Mouse (Mus musculus) CH12.LX (cell line): ENCODE measurements around the gene Gse1. TPM values are rescaled to one million over a fixed set of nuclear protein-coding genes. Genes with fewer than 3 reads are reported as not detected.

ENCODE experiments used
- DNase-seq: peaks from one replicate; pipeline ENCODE4 v3.0.0-alpha.2; 2013; ENCODE audit errors: extremely low read depth
- H3K27ac ChIP-seq: 2 replicates; pipeline ENCODE4 v1.5.1; 2012; ENCODE audit warnings: low read depth, mild to moderate bottlenecking, control low read depth, moderate library complexity; ENCODE audit not compliant: insufficient read depth
- H3K27me3 ChIP-seq: replicated peaks from 2 replicates; pipeline ENCODE3; 2012; ENCODE audit warnings: inconsistent platforms
- H3K36me3 ChIP-seq, 2 experiments: replicated peaks in 1 of 2; 2 replicates each; pipeline versions ENCODE3 to v1.6.1; 2012; ENCODE audit warnings: inconsistent platforms in 1 of 2, low read length in 1 of 2, mild to moderate bottlenecking in 1 of 2, mixed read lengths in 1 of 2, moderate library complexity in 1 of 2; ENCODE audit not compliant: control insufficient read depth in 1 of 2, insufficient read depth in 1 of 2
- H3K4me1 ChIP-seq, 2 experiments: 2 replicates each; pipeline ENCODE4 v1.6.1; 2012; ENCODE audit warnings: inconsistent platforms in 1 of 2, moderate library complexity in 1 of 2; ENCODE audit not compliant: insufficient read depth in 2 of 2, control insufficient read depth in 1 of 2
- H3K4me2 ChIP-seq: 2 replicates; pipeline ENCODE4 v1.6.1; 2012; ENCODE audit warnings: low read depth, mild to moderate bottlenecking, control low read depth; ENCODE audit not compliant: poor library complexity, insufficient read depth, severe bottlenecking
- H3K4me3 ChIP-seq, 3 experiments: fragments of 150-350 bp in 1 of 3; sonication (generic) in 1 of 3; replicated peaks in 1 of 3; 2 replicates each; pipeline versions ENCODE3 to v1.5.1; 2011 to 2012; ENCODE audit warnings: low read depth in 2 of 3, low read length in 2 of 3, mild to moderate bottlenecking in 2 of 3, moderate library complexity in 2 of 3, control low read depth in 1 of 3, improper control_type of control experiment in 1 of 3, inconsistent platforms in 1 of 3, mixed read lengths in 1 of 3; ENCODE audit not compliant: poor library complexity in 1 of 3
- H3K79me2 ChIP-seq: replicated peaks from 2 replicates; pipeline ENCODE4 v1.6.1; 2012; ENCODE audit warnings: mild to moderate bottlenecking, moderate library complexity; ENCODE audit not compliant: control insufficient read depth, poor library complexity, insufficient read depth, severe bottlenecking; ENCODE audit errors: extremely low read depth
- H3K9ac ChIP-seq: 2 replicates; pipeline ENCODE4 v1.6.1; 2012; ENCODE audit warnings: low read depth, mild to moderate bottlenecking, control low read depth, moderate library complexity; ENCODE audit not compliant: insufficient read depth
- H3K9me3 ChIP-seq: replicated peaks from 2 replicates; pipeline ENCODE3; 2012; ENCODE audit warnings: low read length, inconsistent platforms, mixed read lengths
- CHD2 ChIP-seq: IDR thresholded peaks from 2 replicates; pipeline ENCODE4 v1.6.1; 2011; ENCODE audit warnings: low read length, improper control_type of control experiment
- CTCF ChIP-seq, 2 experiments: IDR thresholded peaks in 1 of 2; conservative IDR thresholded peaks in 1 of 2; 2 replicates each; pipeline ENCODE4 v1.5.1; 2011 to 2012; ENCODE audit warnings: low read depth in 2 of 2, low read length in 2 of 2, improper control_type of control experiment in 1 of 2, inconsistent platforms in 1 of 2, mild to moderate bottlenecking in 1 of 2, moderate library complexity in 1 of 2
- E2F4 ChIP-seq: IDR thresholded peaks from 2 replicates; pipeline ENCODE4 v1.6.1; 2011; ENCODE audit warnings: low read depth, low read length, improper control_type of control experiment; ENCODE audit not compliant: insufficient replicate concordance
- ELF1 ChIP-seq: IDR thresholded peaks from 2 replicates; pipeline ENCODE4 v1.6.1; 2014; ENCODE audit warnings: low read depth, mild to moderate bottlenecking, inconsistent platforms, low read length, improper control_type of control experiment
- EP300 ChIP-seq: IDR thresholded peaks from 2 replicates; pipeline ENCODE4 v1.6.1; 2011; ENCODE audit warnings: low read length, improper control_type of control experiment
- ETS1 ChIP-seq: conservative IDR thresholded peaks from 2 replicates; pipeline ENCODE4 v1.6.1; 2012; ENCODE audit warnings: low read depth, mild to moderate bottlenecking, inconsistent platforms, low read length, improper control_type of control experiment, moderate library complexity
- IRF4 ChIP-seq: IDR thresholded peaks from 2 replicates; pipeline ENCODE4 v1.6.1; 2014; ENCODE audit warnings: low read depth, mild to moderate bottlenecking, inconsistent platforms, low read length, improper control_type of control experiment
- MAX ChIP-seq: IDR thresholded peaks from 2 replicates; pipeline ENCODE4 v1.6.1; 2011; ENCODE audit warnings: low read length, improper control_type of control experiment
- MAZ ChIP-seq: IDR thresholded peaks from 2 replicates; pipeline ENCODE4 v1.6.1; 2012; ENCODE audit warnings: low read depth, mild to moderate bottlenecking, inconsistent platforms, low read length, improper control_type of control experiment, moderate library complexity
- MEF2A ChIP-seq: IDR thresholded peaks from 2 replicates; pipeline ENCODE4 v1.6.1; 2014; ENCODE audit warnings: low read depth, mild to moderate bottlenecking, inconsistent platforms, low read length, improper control_type of control experiment, borderline replicate concordance
- NELFE ChIP-seq: IDR thresholded peaks from 2 replicates; pipeline ENCODE4 v1.6.1; 2011; ENCODE audit warnings: low read depth, low read length, improper control_type of control experiment
- TBP ChIP-seq: conservative IDR thresholded peaks from 2 replicates; pipeline ENCODE4 v1.6.1; 2011; ENCODE audit warnings: low read depth, low read length, improper control_type of control experiment
- UBTF ChIP-seq: IDR thresholded peaks from 2 replicates; pipeline ENCODE4 v1.6.1; 2012; ENCODE audit warnings: low read depth, mild to moderate bottlenecking, inconsistent platforms, low read length, improper control_type of control experiment, moderate library complexity
- USF1 ChIP-seq: IDR thresholded peaks from 2 replicates; pipeline ENCODE4 v1.6.1; 2014; ENCODE audit warnings: low read depth, mild to moderate bottlenecking, inconsistent platforms, low read length, improper control_type of control experiment
- ZKSCAN1 ChIP-seq: IDR thresholded peaks from 2 replicates; pipeline ENCODE4 v1.6.1; 2012; ENCODE audit warnings: low read depth, inconsistent platforms, low read length, improper control_type of control experiment, borderline replicate concordance
- ZMIZ1 ChIP-seq: IDR thresholded peaks from 2 replicates; pipeline ENCODE4 v1.6.1; 2012; ENCODE audit warnings: low read depth, mild to moderate bottlenecking, inconsistent platforms, low read length, improper control_type of control experiment
- ZNF384 ChIP-seq: IDR thresholded peaks from 2 replicates; pipeline ENCODE4 v1.6.1; 2012; ENCODE audit warnings: low read depth, low read length, improper control_type of control experiment, inconsistent platforms
- dilution Hi-C: fragments of 300-500 bp; cut with MboI; formaldehyde crosslinking; loops from 2 replicates; pipeline ENCODE4 v1.14.3; 2020; ENCODE audit warnings: low sequenced_read_pairs; ENCODE audit not compliant: extremely low pct_unique_long_range_greater_than_20kb, extremely low pct_ligation_motif_present
- in situ Hi-C: fragments of 300-500 bp; cut with MboI; formaldehyde crosslinking; loops from 3 replicates; pipeline ENCODE4 v1.14.3; 2019; ENCODE audit warnings: low sequenced_read_pairs, low pct_ligation_motif_present, low pct_unique_long_range_greater_than_20kb, mixed read lengths
- polyA plus RNA-seq: library from polyadenylated mRNA; unstranded; fragments of >175 nt; gene quantifications from 2 replicates; pipeline ENCODE4 v1.2.1, GENCODE M21; 2012; ENCODE audit warnings: low read depth; ENCODE audit not compliant: insufficient read length
- total RNA-seq, 2 experiments: library from RNA; depleted of rRNA; stranded (reverse); fragments of 300-350 nt in 1 of 2; fragments of >200 nt in 1 of 2; gene quantifications; 2 replicates each; pipeline ENCODE4 v1.2.3; 2012 to 2014

Gse1 gene
- total and polyA plus RNA-seq, 3 experiments = 1.3 to 9.8 (median 8.5) TPM

DNA sequence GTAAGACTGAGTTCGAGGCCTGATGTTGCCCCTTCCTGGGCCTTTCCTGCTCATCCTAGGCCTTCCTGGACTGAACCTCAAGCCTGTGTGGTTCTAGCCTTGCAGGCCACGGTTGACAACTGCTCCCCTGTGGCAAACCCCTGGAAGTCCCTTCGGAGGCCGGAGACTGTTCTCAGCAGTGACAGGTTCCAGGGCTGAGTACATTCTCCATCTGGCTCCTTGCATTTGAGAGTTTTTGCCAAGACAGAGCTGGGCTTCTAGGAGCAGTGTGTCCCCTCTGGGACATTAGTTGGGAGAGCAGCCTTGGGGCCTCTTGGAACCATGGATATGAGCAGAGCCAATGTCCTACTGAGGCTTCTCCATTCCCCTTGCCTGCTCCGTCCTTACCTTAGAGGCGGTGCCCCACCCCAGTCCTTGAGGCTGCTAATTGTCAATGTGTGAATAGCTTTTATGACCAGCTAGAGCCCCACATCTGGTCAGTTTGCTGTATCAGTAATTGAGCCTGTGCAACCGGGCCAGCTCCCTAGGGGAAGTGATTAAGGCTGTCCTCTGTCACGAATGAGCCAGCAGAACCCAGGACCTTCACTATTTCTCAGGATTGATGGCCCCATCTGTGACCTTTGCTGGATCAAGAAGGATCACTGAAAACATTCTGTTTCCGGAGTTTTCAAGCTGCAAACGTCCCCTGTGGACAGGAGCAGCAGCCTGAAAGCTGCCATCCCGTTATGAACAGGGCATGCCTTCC lies 289.6 kb downstream of the Gse1 start:
- no peak for TF ChIP-seq EP300
- TF ChIP-seq ZMIZ1 = no peak
- no peak for TF ChIP-seq NELFE
- TF ChIP-seq UBTF = no peak
- no peak for TF ChIP-seq ZNF384
- TF ChIP-seq MEF2A = no peak
- no peak for TF ChIP-seq CTCF (conservative IDR thresholded peaks at IDR 0.05 in 1 of 2, IDR thresholded peaks at IDR 0.05 in 1 of 2; ENCODE audit: low read depth in 2 of 2, low read length in 2 of 2)
- no peak for TF ChIP-seq E2F4
- TF ChIP-seq CHD2 = no peak
- TF ChIP-seq MAZ = no peak
- no peak overlapping the region for H3K27ac ChIP-seq
- H3K9me3 ChIP-seq = peaks cover 3% of the 10 kb centered on the region
- H3K4me2 ChIP-seq = no peak overlapping the region
- dilution Hi-C loops = no loop called here
- peaks cover 6 to 70% of the 10 kb centered on the region in 2 experiments for H3K36me3 ChIP-seq
- no peak overlapping the region for H3K4me3 ChIP-seq
- peaks cover 49% of the 10 kb centered on the region for H3K79me2 ChIP-seq
- no peak overlapping the region for H3K9ac ChIP-seq
- in situ Hi-C loops = loop anchor here (10.0 kb wide), 1 partner anchor 183 kb away; no protein-coding TSS in a partner anchor
- DNase-seq = no peak
- H3K27me3 ChIP-seq = no peaks in the 10 kb centered on the region
- peaks cover 8 to 57% of the 10 kb centered on the region in 2 experiments for H3K4me1 ChIP-seq

DNA sequence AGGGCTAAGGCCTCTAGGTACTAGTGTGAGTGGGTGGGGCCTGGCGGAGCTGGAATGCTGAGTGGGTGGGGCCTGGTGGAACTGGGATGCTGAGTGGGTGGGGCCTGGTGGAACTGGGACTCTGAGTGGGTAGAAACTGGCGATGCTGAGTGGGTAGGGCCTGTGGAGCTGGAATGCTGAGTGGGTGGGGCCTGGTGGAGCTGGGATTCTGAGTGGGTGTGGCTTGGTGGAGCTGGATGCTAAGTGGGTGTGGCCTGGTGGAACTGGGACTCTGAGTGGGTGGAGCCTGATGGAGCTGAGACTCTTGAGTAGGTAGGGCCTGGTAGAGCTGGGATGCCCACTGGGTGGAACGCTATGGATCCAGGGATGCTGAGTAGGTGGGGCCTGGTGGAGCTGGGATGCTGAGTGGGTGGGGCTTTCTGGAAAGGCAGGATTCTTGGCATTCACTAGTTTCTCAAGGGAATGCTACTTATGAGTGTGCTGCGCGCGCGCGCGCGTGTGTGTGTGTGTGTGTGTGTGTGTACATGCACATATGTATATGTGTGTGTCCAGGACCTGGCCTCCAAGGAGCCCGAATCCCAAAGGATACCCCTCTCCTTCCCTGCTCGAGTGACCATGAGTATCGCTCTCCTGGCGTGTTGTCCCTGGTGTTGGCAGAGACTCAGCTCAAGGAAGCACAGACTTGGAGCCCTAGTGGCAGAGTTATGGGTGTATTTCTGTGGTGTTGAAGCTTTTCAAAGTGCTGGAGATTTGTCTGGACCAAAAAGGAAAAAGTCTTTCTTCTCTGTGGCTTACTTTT lies 290.7 kb downstream of the Gse1 start:
- no peak overlapping the region for H3K4me3 ChIP-seq
- H3K36me3 ChIP-seq = peaks cover 3 to 68% of the 10 kb centered on the region in 2 experiments
- dilution Hi-C loops (no loop called here), in situ Hi-C loops (loop anchor here (10.0 kb wide), 1 partner anchor 184 kb away; no protein-coding TSS in a partner anchor)
- H3K27me3 ChIP-seq = no peaks in the 10 kb centered on the region
- no peak overlapping the region for H3K4me2 ChIP-seq
- H3K9me3 ChIP-seq = no peaks in the 10 kb centered on the region
- no peak overlapping the region for H3K27ac ChIP-seq
- H3K79me2 ChIP-seq = peaks cover 42% of the 10 kb centered on the region
- H3K4me1 ChIP-seq = peaks cover 2 to 49% of the 10 kb centered on the region in 2 experiments; a peak in 3 of 4 replicates
- TF ChIP-seq MAX = no peak
- no peak for TF ChIP-seq MEF2A
- TF ChIP-seq IRF4 = no peak
- TF ChIP-seq ETS1 = no peak
- no peak for TF ChIP-seq USF1
- no peak for TF ChIP-seq TBP
- TF ChIP-seq ELF1 = no peak
- TF ChIP-seq ZKSCAN1 = no peak
- no peak for DNase-seq
- H3K9ac ChIP-seq = no peak overlapping the region
